Mouse (Mus musculus) liver (tissue): ENCODE results near the gene Tbc1d8.

Source experiments
- DNase-seq: peaks from one replicate; pipeline ENCODE4 v3.0.0-alpha.2; 2020; ENCODE audit warnings: mixed read lengths

Gene Tbc1d8

DNA sequence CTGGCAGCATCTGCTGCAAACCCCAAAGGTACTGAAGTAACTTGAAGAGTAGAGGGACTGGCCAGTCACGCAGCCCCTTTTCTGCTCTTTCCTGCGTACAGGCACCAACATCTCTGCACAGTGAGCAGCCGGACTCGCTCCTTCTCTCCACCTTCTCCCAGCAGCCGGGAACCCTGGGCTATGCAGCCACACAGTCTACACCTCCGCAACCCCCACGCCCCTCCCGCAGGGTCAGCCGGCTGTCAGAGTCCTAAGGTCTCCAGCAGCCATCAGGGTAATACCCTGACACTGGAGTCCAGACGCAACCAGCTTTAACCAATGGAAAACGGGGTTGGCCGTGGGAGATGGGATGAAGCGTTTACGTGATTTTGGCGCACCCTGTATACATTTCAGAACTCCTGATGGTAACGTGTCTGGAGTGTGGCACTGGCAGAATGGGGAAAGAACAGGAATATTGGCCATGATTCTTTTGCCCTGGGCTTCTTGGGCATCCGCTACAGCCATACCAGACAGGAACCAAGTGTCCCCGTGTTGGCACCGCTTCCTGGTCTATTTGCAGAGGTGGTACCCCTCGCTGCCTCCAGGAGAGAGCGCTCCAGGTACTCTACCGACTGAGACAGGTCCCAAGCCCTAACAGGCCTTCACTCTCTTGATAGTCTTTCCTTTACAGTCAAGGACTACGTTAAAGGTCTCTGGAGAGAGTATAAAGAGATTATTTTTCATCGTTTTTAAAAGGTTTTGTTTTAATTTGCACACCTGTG is 116.6 kb downstream of the Tbc1d8 start:
- DNase-seq: no peak

- no peak for DNase-seq
Measured at GRCm38 (mm10) chr1:39349427-39349826, 129.1 kb downstream of the Tbc1d8 start.

DNA sequence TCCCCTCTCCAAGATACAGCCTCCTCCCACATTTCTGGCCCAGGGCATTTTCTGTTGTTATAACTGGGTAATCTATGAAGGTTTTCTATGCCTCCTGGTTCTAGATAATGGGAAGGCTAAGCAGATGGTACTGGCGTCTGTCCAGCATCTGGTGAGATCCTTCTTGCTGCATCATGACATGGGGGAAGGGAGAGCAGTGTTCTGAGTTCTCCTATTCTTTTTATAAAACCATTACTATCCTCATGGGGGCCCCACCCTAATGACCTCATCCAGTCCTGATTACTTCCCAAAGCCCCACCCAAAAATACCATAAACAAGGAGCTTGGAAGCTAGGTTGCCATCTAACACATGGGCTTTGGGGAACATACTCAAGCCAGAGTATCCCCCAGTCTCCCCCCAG is 129.6 kb downstream of the Tbc1d8 start:
- DNase-seq: no peak

GRCm38 (mm10) chr1:39344981-39345600 is 133.5 kb downstream of the Tbc1d8 start:
- DNase-seq: no peak

GRCm38 (mm10) chr1:39343242-39343641 is 135.3 kb downstream of the Tbc1d8 start:
- no peak for DNase-seq

DNA sequence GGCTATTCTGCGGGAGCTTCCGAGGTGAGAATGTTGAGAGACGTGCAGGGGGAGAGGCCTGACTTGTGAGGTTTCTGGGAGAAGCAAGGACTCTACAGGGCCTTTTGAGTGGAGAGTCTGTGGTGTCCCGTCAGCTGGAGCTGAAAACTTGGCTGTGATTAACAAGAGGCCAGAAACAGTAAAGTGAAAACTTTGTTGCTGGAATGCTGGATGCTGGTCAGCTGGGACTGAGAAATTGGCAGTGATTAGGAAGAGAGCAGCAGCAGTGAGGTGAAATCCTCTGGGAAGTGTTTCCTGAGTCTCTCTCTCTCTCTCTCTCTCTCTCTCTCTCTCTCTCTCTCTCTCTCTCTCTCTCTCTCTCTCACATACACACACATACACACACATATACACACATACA is 136.7 kb downstream of the Tbc1d8 start:
- DNase-seq: no peak

DNA sequence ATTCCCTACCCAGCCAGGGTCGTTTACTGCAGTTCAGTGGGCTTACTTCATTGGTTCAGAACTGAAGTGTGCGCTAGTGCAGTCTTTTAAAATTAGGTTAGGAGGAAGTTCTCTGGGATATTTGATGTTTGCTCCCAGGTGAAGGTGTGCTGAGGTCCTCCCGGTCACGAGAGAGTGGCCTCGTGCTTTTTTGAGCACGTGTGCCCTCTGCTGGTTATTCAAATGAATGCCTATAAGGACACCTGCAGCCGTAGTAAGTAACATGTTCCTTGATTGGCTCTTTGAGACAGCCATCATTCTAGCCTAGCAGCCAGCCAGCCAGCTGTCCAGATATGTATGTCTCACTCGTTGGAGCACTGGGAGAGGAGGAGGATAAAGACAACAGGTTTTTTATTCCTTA is 137.9 kb downstream of the Tbc1d8 start:
- DNase-seq: peak; percentile 20

DNA sequence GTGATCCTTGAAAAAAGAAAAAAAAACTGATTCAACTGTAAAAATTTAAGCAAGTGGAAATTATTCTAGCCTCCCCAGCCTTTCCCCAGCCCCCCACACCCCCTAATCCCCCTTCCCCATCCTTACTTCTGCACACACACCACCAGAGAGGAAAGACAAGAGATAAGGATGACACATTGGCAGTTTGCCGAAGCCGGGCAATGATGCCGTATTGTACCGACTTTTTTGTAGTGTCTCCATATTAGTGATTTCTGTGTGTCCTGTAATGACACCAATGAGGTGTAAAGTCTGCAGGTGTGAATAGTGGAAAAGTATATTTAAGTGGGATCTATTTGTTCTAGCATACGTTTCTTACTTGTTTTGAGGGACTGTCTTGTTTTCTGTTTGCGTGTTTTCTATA is 138.4 kb downstream of the Tbc1d8 start:
- DNase-seq: no peak

- no peak for DNase-seq
Measured at GRCm38 (mm10) chr1:39339455-39339854, 139.1 kb downstream of the Tbc1d8 start.

GRCm38 (mm10) chr1:39338831-39339230 is 139.7 kb downstream of the Tbc1d8 start:
- no peak for DNase-seq

- DNase-seq: no peak
Measured at GRCm38 (mm10) chr1:39336788-39337187, 141.8 kb downstream of the Tbc1d8 start.

- DNase-seq: no peak
Measured at GRCm38 (mm10) chr1:39335561-39336196, 142.9 kb downstream of the Tbc1d8 start.

DNA sequence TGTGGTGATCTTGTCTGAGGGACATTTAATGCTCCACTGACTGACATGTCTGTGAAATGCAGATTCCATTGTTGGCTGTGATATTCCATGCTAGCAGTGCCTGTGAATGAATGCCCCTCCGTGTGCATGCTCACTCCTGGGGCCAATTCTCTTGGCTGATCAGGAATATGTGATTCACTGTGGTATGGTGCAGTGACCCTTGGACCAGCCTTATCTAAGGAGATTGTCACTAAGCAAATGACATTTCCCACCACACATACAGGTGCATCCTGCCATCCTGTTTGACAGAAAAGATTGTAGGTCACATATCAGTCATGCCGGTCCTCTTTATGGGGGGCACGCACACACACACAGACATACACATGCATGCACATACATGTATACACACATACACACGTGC is 146.1 kb downstream of the Tbc1d8 start:
- no peak for DNase-seq

GRCm38 (mm10) chr1:39330857-39331594 is 147.5 kb downstream of the Tbc1d8 start:
- no peak for DNase-seq

GRCm38 (mm10) chr1:39327546-39327945 is 151.0 kb downstream of the Tbc1d8 start:
- DNase-seq: no peak

DNA sequence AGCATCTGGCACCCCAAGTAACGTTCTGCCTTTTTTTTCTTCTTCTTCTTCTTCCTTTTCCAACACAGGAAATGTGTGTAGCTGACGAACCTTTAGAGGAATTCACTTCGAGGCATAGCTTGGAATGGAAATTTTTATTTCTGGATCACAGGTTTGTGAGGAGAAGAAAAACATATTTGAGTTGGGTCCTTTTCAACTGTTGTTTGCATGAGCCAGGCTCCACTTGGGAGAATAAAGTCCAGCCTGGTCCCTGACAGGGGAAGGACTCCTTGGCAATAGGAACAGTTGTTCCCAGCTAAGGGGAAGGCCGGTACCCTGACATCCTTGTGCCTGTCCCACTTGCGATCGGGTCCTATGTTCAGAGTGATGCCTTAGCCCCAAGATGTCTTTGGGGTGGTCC is 153.3 kb downstream of the Tbc1d8 start:
- DNase-seq: no peak

DNA sequence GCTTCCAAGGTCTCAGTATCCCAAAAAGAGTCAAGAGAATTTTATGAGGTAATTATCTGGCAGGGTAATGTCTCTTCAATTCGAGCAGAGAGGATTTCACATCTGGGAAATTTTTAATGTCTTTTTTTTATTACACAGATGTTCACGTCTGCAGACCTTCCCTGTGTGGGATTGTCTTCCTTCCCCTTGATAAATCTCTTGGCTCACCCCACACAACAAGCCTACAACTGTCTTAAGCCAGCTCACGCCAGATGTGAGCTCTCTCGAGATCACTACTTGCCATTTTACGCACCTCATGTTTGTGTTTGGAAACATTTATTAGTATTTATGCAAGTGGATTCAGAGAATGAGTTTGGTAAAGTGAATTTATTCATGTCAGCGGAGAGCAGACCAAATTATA is 156.6 kb downstream of the Tbc1d8 start:
- DNase-seq: no peak
